Mouse (Mus musculus) limb, embryonic 12.5 days (tissue): ENCODE results near the gene Dgki. TPM values are rescaled to one million over a fixed set of nuclear protein-coding genes. Genes with fewer than 3 reads are reported as not detected.

Experiments used
- ATAC-seq: fragments of 200-750 bp; cut with Nextera tagmentation; 2 replicates; pipeline ENCODE4 v1.8.0; 2017; ENCODE audit warnings: low read depth, moderate TSS enrichment; ENCODE audit not compliant: insufficient number of reproducible peaks, insufficient read depth, low FRiP score, low TSS enrichment
- H3K27ac ChIP-seq: fragments of 300-500 bp; sonication (generic); 2 replicates; pipeline ENCODE4 v1.5.1; 2016; ENCODE audit warnings: mild to moderate bottlenecking, moderate library complexity
- H3K27me3 ChIP-seq: fragments of 300-500 bp; sonication (generic); 2 replicates; pipeline ENCODE4 v1.6.1; 2016; ENCODE audit warnings: mild to moderate bottlenecking, moderate library complexity
- H3K36me3 ChIP-seq: fragments of 300-500 bp; sonication (generic); 2 replicates; pipeline ENCODE4 v1.6.1; 2016; ENCODE audit warnings: mild to moderate bottlenecking, moderate library complexity
- H3K4me1 ChIP-seq: fragments of 300-500 bp; sonication (generic); replicated peaks from 2 replicates; pipeline ENCODE4 v1.6.1; 2016
- H3K4me2 ChIP-seq: fragments of 300-500 bp; sonication (generic); 2 replicates; pipeline ENCODE4 v1.6.1; 2016; ENCODE audit warnings: mild to moderate bottlenecking, moderate library complexity
- H3K4me3 ChIP-seq: fragments of 300-500 bp; sonication (generic); replicated peaks from 2 replicates; pipeline ENCODE4 v1.5.1; 2016; ENCODE audit warnings: mild to moderate bottlenecking
- H3K9ac ChIP-seq: fragments of 300-500 bp; sonication (generic); replicated peaks from 2 replicates; pipeline ENCODE4 v1.6.1; 2016; ENCODE audit warnings: mild to moderate bottlenecking, moderate library complexity
- H3K9me3 ChIP-seq: fragments of 300-500 bp; sonication (generic); 2 replicates; pipeline ENCODE4 v1.6.1; 2016; ENCODE audit warnings: mild to moderate bottlenecking, moderate library complexity
- WGBS: fragments of 180-500 bp; shearing (Covaris S2); methylation state at CpG from one replicate; pipeline ENCODE4 v1.1.7; 2016; 5-methylcytosine and 5-hydroxymethylcytosine counted together
- polyA plus RNA-seq: library from polyadenylated mRNA; unstranded; fragments of >200 nt; fragmentation: Nextera tagmentation; extraction: Ambion mirVana; gene quantifications from 2 replicates; pipeline ENCODE4 v1.2.1, GENCODE M21; 2016

Dgki gene
- polyA plus RNA-seq, 1 experiment from 2014 or later: 1.0 TPM

DNA sequence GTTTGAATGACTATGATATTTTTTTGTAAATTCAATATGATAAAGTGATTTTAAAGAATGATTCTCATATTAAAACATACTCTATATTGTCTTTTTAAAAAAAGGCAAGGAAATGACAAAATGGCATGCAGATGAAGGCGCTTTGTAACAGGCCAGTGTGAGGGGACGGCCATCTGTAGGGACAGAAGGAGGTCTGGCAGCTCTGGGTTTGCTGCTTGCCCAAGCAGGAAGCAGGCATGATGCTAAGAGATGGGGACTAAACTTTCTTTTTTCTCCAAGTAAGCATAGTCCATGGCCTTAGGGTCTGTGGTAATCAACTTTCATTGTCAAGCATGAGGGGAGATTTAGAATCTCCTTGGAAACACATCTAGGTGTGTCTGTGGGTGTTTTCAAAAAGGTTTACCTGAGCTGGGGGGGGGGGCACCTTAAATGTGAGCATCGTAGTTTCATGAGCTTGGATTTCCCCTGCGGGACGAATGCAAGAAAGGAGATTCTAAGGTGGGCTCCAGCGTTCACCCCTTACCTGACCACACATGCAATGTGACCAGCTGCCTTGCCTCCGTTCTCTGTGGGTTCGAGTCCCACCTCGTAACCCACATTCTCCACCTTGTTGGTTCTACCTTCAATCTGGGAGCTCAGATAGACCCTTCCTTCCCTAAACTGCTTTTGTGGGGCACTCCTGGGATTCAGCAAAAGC is 26.1 kb upstream of the Dgki start:
- ATAC-seq: no peak
- Histone ChIP-seq H3K27me3 (no peaks in the 10 kb centered on the region), H3K4me1 (peaks cover 61% of the 10 kb centered on the region), H3K27ac (peak overlapping the region; percentile 69), H3K4me3 (no peak overlapping the region), H3K9me3 (no peaks in the 10 kb centered on the region), H3K4me2 (no peak overlapping the region), H3K36me3 (peaks cover 7% of the 10 kb centered on the region), H3K9ac (no peak overlapping the region)
- WGBS: 88% methylated on average over 9 of the region's 9 CpGs

DNA sequence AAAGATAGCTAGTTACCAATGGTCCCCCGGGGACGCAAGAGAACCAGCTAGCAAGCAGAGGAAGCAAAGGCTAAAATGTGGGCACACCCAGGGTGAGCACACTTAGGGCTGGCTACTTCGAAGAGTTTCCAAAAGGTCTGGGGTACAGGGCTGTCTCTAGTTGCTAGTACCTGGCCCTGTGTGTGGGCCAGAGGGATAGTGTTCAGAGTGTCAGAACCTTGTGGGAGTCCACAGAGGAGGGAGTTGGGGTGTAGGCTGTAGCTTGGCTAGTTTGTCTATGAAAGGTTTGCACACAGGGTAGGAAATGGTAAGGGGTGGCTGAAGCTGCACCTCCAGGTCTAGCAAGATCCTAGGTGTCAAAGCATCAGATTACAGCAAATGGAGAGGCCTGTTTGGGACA is 25.1 kb upstream of the Dgki start:
- Histone ChIP-seq H3K4me2 (no peak overlapping the region), H3K36me3 (peaks cover 3% of the 10 kb centered on the region; the same call in 1 of the 2 replicates), H3K9ac (no peak overlapping the region), H3K27ac (0 out of 2 replicates have a peak overlapping the region, but pooled peaks have one; percentile 53), H3K4me1 (peaks cover 54% of the 10 kb centered on the region), H3K9me3 (no peaks in the 10 kb centered on the region), H3K4me3 (no peak overlapping the region), H3K27me3 (no peaks in the 10 kb centered on the region)
- ATAC-seq: no peak
- WGBS: 79% methylated on average over 3 of the region's 3 CpGs

DNA sequence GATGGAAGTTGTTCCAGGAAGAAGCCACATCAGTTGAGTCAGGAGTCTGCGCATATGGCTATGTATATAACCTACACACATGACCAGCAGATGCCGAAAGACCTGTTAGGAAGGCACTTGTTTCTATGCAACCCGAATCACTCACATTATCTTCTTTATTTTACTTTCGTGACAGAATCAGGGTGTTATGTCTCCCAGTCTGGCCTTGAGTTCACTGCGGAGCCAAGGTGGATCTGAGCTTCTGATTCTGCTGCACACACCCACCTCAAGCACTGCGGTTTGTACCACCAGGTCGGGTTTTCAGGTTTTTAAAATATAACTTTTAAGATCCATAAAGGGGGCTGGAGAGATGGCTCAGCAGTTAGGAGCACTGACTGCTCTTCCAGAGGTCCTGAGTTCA is 22.7 kb upstream of the Dgki start:
- 90% methylated on average over 7 of the region's 7 CpGs for WGBS
- H3K4me1 ChIP-seq: peaks cover 30% of the 10 kb centered on the region
- no peak overlapping the region for H3K4me3 ChIP-seq
- no peak for ATAC-seq
- H3K9me3 ChIP-seq: no peaks in the 10 kb centered on the region
- no peaks in the 10 kb centered on the region for H3K27me3 ChIP-seq
- no peak overlapping the region for H3K9ac ChIP-seq
- no peak overlapping the region for H3K27ac ChIP-seq
- H3K4me2 ChIP-seq: no peak overlapping the region
- 0 out of 2 replicates have a peak, but pooled peaks cover 3% of the 10 kb centered on the region for H3K36me3 ChIP-seq

DNA sequence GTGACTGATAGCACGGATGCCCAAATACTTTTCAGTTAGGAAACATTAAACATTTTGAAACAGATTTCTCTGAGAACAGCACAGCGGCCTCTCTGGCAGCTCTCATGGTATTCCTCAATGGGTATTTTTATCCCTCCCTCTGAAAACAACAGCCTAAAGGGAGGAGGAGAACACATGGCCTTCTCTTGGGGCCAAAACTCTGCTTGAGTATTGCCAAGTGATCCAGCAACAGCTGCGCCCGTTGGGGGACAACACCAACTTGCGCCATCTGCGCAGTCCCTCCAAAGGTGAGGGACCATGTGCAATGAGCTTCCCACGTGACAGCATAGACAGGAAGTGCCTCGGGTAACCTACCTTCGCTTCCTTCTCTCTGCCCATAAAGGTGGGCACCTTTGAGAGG is 22.1 kb upstream of the Dgki start:
- 89% methylated on average over 9 of the region's 9 CpGs for WGBS
- H3K4me3 ChIP-seq: no peak overlapping the region
- H3K27me3 ChIP-seq: no peaks in the 10 kb centered on the region
- H3K9me3 ChIP-seq: no peaks in the 10 kb centered on the region
- peaks cover 26% of the 10 kb centered on the region for H3K4me1 ChIP-seq
- H3K36me3 ChIP-seq: no peaks in the 10 kb centered on the region
- no peak for ATAC-seq
- H3K9ac ChIP-seq: no peak overlapping the region
- H3K27ac ChIP-seq: no peak overlapping the region
- H3K4me2 ChIP-seq: no peak overlapping the region

DNA sequence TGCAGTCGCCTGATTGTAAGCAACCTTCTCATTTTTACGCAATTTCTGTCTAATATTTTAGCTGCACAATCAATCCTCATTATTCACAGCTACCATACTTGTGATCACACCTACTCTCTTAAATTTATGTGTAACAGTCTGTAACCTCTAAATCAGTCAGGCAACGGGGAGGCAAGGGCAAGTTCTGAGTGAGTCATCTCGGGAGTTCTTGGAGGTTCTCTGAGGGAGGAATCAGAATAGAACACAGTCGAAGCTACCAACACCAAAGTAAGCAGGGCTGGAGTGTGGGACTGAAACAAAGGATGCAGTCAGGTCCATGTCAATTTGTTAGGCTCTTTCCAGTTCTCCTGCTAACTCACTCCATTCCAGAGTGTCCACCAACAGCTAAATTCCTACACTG is 17.9 kb upstream of the Dgki start:
- WGBS: 79% methylated on average over 5 of the region's 5 CpGs
- ATAC-seq: no peak
- 0 out of 2 replicates have a peak, but pooled peaks cover 3% of the 10 kb centered on the region for H3K9me3 ChIP-seq
- H3K27me3 ChIP-seq: no peaks in the 10 kb centered on the region
- no peaks in the 10 kb centered on the region for H3K36me3 ChIP-seq
- no peak overlapping the region for H3K4me2 ChIP-seq
- no peak overlapping the region for H3K9ac ChIP-seq
- H3K4me1 ChIP-seq: no peaks in the 10 kb centered on the region
- no peak overlapping the region for H3K4me3 ChIP-seq
- no peak overlapping the region for H3K27ac ChIP-seq

DNA sequence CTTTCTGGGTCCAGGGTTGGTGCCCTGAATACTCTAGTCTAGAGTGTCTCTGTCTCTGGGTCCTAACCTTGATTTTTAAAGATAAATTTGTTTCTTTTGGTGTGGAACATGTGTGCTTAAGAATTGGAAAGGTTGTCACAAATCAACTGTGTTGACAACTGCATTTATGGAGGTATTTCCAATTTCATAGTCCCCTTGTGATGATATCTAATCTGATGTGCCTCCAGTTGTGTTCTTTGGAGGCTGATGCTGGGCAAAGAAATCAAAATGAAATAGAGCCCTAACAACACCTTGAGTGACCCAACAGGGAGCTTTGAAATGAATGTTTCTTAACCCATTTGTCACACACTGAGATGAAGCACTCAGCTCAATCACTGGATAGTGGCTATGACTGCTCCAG is 15.5 kb upstream of the Dgki start:
- Histone ChIP-seq H3K4me2 (no peak overlapping the region), H3K9me3 (0 out of 2 replicates have a peak, but pooled peaks cover 3% of the 10 kb centered on the region), H3K27me3 (no peaks in the 10 kb centered on the region), H3K27ac (no peak overlapping the region), H3K9ac (no peak overlapping the region), H3K36me3 (no peaks in the 10 kb centered on the region), H3K4me1 (no peaks in the 10 kb centered on the region), H3K4me3 (no peak overlapping the region)
- no peak for ATAC-seq

DNA sequence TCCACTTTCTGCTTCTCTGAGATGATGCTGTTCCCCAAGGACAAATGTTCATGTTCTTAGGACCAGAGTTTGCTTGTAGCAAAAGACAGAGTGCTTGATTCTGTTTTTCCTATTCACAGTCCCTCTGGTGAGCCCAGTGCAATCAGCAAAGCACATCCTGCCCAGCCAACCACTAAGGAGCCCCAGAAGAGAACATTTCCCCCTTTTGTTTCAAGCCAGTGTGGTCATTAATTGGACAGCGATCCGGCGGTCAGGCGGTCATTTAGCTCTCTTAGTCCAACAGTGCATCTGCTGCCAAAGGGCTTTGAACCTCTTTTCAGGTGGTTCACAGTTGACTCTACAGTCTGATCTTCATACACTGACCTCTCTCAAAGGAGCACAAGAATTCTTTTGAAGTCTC is 10.6 kb upstream of the Dgki start:
- WGBS: 92% methylated on average over 4 of the region's 4 CpGs
- 0 out of 2 replicates have a peak, but pooled peaks cover 1% of the 10 kb centered on the region for H3K9me3 ChIP-seq
- H3K36me3 ChIP-seq: no peaks in the 10 kb centered on the region
- no peak overlapping the region for H3K27ac ChIP-seq
- no peak for ATAC-seq
- H3K4me3 ChIP-seq: no peak overlapping the region
- H3K4me2 ChIP-seq: no peak overlapping the region
- no peaks in the 10 kb centered on the region for H3K27me3 ChIP-seq
- no peak overlapping the region for H3K9ac ChIP-seq
- H3K4me1 ChIP-seq: no peaks in the 10 kb centered on the region

DNA sequence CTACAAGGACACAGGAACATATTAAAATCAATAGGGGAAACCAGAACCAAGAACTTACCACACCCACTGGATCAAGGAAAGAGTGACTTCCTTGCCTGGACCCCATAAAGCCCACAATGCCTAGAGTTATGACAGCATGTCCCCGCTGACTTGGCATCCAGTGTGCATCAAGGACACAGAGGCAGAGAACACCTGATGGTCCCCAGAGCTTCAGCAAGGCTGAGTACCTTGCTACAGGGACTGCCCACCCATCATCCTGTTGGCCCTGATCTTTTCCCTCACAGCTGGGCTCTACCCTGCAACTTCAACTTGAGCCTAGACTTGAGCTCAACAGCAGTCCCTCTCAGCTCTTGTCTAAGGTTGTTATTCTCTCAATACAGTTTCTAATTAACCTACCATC is 6.6 kb upstream of the Dgki start:
- Histone ChIP-seq H3K27ac (no peak overlapping the region), H3K36me3 (no peaks in the 10 kb centered on the region), H3K9ac (no peak overlapping the region), H3K4me3 (no peak overlapping the region), H3K4me2 (no peak overlapping the region), H3K9me3 (0 out of 2 replicates have a peak, but pooled peaks cover 4% of the 10 kb centered on the region), H3K27me3 (peaks cover 15% of the 10 kb centered on the region), H3K4me1 (no peaks in the 10 kb centered on the region)
- WGBS: 83% methylated on average over 1 of the region's 1 CpGs
- no peak for ATAC-seq

DNA sequence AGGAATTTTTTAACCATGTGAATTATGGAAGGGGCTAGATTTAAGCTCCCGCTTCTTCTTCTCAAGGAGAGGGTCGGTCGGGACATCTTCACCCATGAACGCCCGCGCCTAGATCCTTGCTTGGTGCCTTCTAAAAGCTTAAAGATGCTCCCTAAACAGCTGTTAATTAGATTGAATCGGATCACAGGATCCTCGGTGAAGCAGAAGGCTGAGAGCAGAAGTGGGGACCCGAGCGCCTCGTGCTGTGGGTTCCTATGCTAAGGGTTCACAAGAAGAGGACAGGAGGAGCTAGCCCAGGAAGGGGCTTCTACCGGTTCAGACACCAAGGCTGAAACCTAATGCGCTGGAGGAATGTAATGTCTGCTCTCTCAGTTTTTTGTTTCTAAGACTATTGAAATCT is 508 bp upstream of the Dgki start:
- no peak for ATAC-seq
- Histone ChIP-seq H3K4me1 (peaks cover 18% of the 10 kb centered on the region), H3K4me2 (peak overlapping the region; percentile 99), H3K9ac (peak overlapping the region; percentile 65; the same call in 1 of the 2 replicates), H3K9me3 (0 out of 2 replicates have a peak, but pooled peaks cover 4% of the 10 kb centered on the region), H3K27me3 (peaks cover 67% of the 10 kb centered on the region), H3K27ac (no peak overlapping the region), H3K4me3 (peak overlapping the region; percentile 71), H3K36me3 (no peaks in the 10 kb centered on the region)
- 14% methylated on average over 13 of the region's 13 CpGs for WGBS

DNA sequence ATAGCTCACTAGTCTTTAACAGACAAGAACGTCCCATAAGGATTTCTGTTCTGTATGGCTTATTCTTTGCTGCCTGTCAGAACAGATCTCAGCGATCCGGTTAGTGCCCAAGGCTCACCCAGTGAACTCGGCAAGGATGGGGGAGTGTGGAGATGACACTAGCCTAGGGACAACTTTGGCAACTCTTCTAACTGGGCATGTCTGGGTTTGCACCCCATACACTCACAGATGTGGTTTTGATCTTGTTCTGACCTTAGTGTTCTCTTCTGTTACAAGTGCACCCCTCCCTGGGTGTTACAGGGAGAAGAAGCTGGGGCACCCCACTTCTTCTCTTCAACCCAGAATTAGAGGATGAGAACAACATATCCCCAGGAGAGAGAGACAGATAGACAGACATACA is 1.0 kb downstream of the Dgki start:
- H3K4me3 ChIP-seq: peak overlapping the region; percentile 71
- no peak overlapping the region for H3K9ac ChIP-seq
- H3K36me3 ChIP-seq: no peaks in the 10 kb centered on the region
- H3K4me2 ChIP-seq: peak overlapping the region; percentile 99
- peaks cover 18% of the 10 kb centered on the region for H3K4me1 ChIP-seq
- H3K9me3 ChIP-seq: no peaks in the 10 kb centered on the region
- H3K27me3 ChIP-seq: peaks cover 67% of the 10 kb centered on the region
- WGBS: 33% methylated on average over 4 of the region's 4 CpGs
- no peak overlapping the region for H3K27ac ChIP-seq
- no peak for ATAC-seq

DNA sequence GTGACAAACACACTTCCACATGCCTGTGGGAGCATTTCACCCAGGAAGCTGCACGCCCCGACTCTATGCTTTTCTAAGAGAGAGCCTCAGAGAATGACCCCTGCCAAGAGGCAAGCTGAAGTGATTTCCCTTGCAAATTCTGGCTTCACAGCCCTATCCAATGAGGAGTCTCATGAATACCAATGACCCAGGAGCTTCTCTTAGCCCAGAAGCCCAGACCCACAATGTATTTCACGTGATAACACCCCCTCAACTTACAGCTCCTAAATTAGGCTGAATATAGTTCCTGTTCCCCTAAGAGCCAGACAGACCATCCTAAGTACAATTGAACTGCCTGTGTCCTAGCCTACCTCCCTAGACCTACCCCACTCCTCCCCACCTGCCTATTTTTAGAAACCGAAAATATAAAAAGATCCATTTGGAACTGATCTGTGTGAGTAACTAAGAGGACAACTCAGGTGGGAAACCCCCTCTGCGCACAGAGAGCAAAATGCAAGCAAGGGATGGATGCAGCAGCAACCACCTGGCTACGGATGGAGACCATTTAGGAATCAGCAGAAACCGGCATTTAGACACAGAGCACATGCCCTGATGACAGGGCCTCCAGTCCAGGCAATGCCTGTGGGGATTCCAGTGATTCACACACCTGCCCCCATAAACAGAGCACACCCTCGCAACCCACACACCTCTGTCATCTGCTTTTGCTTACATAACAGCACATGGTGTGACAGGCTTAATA is 2.1 kb downstream of the Dgki start:
- H3K9ac ChIP-seq: no peak overlapping the region
- no peak overlapping the region for H3K27ac ChIP-seq
- no peak overlapping the region for H3K4me2 ChIP-seq
- 38% methylated on average over 8 of the region's 8 CpGs for WGBS
- no peak overlapping the region for H3K4me3 ChIP-seq
- ATAC-seq: no peak
- H3K36me3 ChIP-seq: no peaks in the 10 kb centered on the region
- H3K27me3 ChIP-seq: peaks cover 60% of the 10 kb centered on the region
- no peaks in the 10 kb centered on the region for H3K9me3 ChIP-seq
- H3K4me1 ChIP-seq: peaks cover 18% of the 10 kb centered on the region
